Mouse (Mus musculus) brain, adult 2 months (tissue): ENCODE measurements at regions not wholly inside any gene's neighbourhood (a gene's known extent, or its start where the extent isn't known, plus 50 kb on each side); places are given as distances from the start of the nearest gene placed in this dataset.

Source experiments
- DNase-seq: peaks from one replicate; pipeline ENCODE4 v3.0.0; 2011; ENCODE audit warnings: low read depth, low spot score

DNA sequence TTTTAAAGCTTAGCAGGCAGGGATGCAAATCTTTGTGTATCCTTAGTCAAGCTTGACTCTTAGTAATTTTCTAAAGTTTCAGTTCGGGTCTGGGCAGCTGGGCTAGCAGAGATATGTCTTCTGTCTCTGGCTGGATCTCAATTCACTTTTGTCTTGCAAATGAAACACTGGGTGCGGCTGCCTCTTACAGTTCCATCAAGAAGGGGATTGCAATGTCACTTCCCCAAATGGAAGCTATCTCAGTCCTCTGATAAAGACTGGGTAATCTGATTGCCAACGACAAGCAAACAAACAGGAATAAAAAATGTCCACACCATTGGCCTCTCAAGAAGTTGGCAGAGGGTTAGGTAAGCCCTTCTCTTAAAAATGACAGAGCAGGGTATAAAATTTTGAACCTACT lies 314.1 kb upstream of the Fam19a5 start:
- no peak for DNase-seq

DNA sequence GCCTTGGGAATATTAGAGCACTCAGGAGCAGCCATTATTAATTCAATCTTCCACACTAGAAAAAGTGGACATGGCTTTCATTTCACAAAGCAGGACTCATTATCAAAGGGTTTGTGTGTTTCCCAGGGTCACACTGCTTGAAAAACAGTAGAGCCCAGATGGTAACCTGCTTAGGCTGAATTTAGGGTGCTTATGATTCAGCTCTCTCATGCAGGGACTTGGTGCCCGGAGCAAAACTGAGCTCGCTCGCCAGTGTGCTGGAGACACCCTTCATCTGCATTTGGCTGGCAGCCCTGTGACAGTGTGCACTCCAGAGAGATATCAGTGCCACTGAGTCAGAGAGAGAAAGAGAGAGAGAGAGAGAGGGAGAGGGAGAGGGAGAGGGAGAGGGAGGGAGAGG lies 308.0 kb upstream of the Fam19a5 start:
- DNase-seq: no peak

DNA sequence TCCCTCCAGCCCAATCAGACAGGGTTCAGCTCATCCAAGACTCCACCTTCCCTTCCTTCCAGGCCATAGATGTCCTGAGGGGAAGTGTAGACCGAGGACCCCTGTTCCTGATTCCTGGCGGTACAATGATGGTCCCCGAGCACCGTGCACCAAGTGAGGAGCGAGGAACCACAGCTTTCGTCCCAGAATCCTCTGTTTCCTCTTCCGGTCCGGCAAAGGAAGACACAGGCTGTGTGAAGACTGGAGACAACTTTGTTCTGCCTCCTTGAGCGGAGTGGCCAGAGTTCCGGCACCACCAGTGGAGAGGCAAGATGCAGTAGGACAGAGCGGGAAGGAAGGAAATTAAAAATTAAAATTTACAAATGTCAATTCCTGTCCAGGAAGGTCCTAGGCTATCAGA lies 305.0 kb upstream of the Fam19a5 start:
- no peak for DNase-seq

DNA sequence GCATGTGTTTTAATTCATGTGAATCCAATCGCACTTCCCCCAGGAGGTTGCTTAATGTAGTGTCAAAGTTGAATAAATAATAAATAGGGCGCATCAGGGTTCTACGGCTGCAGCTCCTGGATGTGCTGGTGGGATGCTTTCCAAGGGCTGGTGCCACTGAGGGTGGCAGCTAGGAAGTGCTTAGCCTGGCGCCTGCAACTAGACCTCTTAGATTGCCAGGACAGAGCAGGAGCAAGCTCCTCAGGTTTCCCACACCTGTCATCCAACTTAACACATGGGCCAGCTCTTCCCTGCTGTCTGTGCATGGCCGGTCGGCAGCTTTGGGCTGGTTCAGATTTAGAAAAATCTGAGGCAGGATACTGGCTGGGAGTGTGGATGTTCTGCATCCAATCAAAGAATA lies 282.6 kb upstream of the Fam19a5 start:
- DNase-seq: peak; percentile 61

DNA sequence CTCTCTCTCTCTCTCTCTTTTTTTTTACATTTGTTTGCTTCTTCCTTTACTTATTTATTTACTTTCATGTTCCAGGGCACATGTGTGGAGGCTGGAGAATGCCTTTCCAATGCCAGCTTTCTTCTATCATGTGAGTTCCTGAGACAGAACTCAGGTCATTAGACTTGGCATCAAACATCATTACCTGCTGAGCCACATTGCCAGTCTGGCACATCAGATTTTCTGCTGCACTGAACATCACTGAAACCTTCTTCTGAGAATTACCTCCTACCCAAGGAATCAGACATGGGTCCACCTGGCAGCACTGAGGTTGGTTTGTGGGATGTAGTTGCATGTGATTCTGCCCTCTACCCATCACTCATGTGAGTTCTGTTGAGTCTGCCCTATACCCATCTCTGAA lies 279.2 kb upstream of the Fam19a5 start:
- peak; percentile 37 for DNase-seq

DNA sequence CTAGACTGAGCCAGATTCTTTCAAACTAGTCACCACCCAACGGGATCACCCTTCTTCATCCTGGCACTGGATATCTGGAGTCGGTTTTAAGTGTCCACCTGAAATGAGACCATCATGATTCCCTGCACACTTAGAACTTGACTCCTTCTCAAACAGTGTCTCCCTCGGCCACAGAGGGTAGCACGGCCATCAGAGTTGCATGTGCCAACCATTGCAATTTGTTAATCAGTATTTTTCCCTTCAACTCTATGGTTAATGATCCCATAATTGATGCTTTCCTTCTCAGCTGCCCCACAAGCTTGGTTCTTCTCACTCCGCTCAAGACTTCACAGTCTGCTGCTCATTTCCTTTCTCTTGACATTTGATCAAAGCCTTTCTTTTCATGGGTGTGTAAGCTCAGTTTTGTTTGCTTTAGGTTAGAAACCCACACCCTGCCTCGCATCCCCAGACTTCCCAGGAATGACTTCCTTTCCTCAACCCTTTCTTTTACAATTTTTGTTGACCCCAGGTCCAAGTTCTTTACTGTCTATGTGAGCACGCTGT lies 253.0 kb upstream of the Fam19a5 start:
- DNase-seq: no peak

DNA sequence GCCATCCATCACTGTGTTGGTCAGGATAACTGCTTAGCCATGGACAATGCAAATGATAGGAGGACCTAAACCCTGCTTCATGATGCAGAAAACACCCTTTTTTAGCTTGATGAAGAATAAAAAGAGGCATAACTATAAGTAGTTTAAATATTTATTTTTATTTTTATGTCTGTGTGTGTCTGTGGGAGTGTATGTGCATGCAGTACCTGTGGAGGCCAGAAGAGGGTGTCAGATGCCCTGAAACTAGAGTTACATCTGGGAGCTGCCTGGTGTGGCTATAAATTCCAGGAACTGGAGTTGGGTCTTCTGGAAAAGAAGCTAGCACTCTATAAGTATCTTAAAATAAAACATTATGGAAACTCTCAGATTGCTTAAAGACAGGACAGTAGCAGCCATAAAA lies 224.2 kb upstream of the Fam19a5 start:
- no peak for DNase-seq

DNA sequence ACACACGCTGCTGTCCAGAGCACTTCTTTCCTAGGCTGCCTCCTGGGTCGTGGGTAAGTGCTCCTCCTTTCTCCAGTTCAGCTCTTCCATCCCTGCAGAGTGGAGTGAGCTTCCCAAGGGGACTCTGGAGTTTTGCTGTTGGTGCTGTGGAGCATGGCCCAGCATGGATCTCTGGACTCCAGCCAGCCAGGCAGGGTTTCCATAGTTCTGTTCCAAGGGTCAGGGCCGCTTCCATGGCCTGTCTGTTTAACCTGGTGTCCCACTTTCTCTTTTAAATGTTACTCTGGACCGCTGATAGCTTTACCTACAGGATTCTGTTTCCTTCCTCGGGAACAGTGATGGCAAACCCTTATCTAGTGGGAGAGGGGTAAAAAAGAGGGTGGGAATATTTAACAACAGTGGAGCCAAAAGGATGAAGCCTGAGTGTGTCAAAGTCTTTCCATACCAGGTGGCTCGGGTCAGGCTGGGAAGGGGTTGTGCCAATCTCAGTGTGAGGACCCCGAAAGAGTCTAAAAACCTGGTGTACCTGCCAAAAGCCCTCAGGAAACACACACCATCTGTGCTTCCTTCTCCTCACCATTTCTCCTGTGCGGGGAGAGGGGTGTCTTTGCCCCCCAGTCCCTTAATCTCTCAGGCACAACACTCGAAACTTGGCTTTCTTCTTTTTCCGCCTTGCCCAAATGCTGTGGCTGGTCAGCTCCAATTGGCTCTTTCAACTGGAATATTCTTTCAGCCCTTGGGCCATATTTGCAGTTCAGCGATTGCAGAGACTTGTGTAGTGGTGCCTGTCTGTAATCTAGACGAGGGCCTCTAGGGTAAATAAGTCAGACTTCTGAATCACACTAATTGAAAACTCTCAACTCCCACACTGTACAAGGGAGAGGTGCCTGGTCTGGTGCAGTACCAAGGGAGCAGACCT lies 222.8 kb upstream of the Fam19a5 start:
- DNase-seq: peak; percentile 10

DNA sequence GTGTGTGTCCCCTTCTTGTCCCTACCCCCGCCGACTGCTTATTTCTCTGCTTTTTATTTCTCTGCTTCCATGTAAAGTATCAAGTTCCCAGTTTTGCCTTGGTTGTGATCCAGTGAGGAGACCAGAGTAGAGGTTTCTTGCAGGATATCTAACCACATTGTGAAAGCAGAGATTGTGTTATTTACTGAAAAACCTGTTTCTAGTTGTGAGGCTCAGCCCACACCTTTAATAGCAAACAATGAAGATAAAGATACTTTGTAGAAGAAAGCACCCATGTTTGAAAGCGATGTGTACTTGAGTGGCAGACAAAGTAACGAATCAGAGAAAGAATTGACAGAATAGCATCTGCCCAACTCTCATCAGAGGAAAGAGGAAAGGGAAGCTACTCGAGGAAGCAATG lies 218.7 kb upstream of the Fam19a5 start:
- no peak for DNase-seq

DNA sequence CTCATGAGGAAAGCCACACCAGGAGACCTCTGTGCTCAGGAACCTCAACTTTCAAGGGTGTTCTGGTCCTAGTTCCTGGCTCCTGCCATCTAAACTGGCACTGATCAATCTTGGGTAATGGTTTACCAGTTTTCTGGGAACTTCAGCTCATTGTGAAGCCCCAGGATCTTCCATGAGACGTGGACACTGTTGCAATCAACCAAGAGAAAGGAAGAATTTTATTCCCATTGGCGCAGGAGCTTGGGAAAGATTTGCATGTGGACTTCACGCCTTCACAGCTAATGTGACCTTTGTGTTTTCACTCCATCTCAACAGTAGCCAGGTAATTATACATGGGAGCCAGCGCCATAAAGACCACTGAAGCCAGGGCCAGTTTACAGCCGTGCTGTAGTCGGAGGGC lies 217.8 kb upstream of the Fam19a5 start:
- DNase-seq: no peak

DNA sequence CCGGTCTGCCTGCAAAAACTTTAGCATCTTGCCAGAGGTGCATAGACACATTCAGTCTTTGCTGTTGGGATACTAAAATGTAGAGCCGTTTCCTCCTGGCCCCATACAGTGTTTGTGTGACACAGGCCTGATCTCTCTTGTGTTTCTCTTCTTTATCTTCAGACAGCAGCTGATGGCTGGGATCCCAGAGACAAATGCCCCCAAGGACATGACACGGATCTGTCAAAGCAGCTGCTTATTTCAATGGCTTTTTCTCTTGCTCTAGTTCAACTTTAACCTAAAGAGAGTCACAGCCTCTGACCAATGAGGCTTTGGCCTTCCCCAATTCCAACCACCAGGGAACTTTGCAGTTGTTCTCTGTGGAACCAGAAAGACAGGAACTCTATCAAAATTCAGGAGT lies 211.7 kb upstream of the Fam19a5 start:
- DNase-seq: no peak

DNA sequence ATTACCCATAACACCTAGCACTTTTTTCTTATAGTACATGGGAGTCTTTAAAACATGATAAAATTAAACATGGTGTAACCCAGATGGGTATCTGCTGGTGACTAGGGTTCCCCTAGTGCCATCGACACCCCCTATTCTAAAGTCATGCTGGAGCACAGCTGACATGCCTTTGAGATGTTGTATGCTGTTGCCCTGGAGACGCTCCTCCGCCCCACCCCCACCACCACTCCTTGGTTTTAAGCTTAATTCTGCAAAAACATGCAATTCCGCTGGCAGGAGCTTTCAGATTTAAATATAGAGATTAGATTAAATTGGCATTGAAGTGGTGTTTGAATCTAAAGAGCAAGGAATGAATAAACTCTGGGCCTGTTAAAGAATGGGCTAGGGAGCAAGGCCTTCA lies 210.6 kb upstream of the Fam19a5 start:
- peak; percentile 61 for DNase-seq

DNA sequence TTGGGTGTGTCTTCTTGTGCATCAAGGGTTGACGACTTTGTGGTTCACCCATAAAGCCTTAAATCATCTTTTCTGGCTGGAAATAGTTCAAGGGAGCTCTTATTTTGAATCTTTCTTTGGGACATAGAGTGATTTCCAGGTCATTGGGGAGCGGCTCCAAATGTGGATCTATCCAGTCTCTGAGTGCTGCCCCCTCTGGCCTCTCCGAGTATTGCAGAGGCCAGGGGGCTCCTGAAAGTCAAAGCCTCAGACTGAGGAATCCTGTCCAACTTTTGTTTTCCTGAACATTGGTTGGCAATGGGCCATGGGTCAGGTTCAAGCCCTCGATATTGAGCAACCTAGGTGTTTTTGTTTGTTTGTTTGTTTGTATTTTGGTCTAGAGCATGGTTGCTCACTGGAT lies 209.7 kb upstream of the Fam19a5 start:
- DNase-seq: no peak

DNA sequence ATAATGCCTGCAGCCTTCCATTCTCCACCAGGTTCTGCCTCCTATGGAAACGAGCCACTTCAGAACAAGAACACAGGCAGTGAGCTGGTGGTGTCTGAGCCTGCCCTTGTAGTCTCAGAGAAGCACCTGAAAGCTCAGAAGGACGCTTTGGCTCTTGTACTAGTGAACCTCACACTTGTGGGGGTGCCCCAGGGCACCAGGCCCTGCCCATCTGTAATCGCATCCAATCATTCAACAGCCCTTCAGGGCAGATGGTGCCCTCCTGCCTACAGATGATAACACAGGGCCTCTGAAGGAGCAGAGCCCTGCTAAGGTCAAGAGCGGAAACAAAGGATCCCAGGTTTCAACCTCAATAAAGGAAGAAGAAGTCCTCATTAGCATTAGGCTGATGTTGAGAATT lies 208.8 kb upstream of the Fam19a5 start:
- DNase-seq: no peak

DNA sequence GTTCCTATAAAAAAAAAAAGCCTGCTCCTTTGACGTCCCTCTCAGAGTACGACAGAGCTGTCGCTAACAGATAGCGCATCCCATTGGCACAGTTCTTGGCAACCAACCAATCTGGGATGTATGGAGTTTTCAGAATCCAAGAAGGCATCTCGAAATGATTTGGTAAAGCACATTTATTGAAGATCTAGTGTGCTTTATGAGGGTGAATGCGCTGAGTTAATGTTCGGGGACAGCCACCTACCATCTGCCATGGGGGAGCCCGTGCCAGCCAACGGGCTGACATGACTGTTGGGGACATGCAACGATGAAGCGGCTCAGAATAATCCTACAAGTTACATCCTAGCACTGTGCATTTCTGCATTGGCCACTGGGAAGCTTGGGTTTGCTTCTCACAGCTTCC lies 208.4 kb upstream of the Fam19a5 start:
- DNase-seq: peak; percentile 80

DNA sequence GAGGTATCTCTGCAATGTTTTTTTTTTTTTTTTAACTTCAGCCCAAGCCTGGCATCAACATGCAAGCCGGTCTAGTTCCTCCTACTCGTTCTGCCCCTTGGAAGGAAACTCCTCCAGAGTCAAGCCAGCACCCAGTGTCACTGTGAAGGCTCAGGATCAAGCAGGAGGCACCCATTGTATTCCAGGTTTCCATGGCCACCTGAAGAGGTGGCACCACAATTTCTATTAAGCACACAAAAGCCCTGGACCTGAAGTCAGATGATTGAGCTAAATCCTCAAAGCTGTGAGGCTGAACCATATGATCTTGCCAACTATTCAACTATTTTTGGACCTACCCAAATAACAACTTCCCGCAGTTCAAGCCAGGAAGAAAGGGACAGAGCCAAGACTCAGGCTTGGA lies 204.2 kb upstream of the Fam19a5 start:
- peak; percentile 48 for DNase-seq

DNA sequence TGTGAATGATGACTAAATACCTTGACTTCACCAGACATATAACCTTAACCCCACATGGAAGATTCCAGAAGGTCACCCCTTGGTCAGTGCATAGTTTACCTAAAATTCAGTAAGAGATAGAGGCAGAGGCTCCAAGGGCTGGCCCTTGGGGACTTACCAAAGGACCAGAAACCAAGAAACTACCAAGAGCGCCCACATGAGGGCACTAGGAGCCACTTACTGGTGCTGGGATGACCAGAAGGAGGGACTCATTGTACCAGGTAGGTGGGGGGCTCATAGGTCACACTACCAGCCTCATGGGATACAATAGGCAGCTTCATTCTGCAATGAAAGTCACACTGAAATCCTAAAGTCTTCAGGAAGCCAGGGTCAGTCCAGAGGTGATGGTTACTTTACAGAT lies 201.4 kb upstream of the Fam19a5 start:
- peak; percentile 43 for DNase-seq

DNA sequence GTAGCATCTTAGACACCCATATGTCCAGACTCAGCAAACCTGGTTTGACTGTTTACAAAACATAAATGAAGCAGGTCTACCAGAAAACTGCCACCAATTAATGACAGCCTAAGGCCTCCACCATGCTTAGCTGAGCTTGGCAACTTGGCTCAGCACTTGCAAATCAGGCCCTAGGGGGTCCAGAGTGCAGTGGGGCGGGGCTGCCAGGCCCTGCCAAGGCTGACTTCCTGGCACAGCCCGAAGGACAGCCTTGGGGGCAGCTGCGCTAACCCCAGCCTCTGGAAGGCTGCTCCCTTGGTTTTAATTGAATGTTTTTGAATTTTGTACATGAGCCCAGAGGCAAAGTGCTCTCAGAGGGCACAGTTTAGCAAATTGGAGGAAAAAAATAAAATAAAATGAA lies 198.3 kb upstream of the Fam19a5 start:
- DNase-seq: peak; percentile 56

DNA sequence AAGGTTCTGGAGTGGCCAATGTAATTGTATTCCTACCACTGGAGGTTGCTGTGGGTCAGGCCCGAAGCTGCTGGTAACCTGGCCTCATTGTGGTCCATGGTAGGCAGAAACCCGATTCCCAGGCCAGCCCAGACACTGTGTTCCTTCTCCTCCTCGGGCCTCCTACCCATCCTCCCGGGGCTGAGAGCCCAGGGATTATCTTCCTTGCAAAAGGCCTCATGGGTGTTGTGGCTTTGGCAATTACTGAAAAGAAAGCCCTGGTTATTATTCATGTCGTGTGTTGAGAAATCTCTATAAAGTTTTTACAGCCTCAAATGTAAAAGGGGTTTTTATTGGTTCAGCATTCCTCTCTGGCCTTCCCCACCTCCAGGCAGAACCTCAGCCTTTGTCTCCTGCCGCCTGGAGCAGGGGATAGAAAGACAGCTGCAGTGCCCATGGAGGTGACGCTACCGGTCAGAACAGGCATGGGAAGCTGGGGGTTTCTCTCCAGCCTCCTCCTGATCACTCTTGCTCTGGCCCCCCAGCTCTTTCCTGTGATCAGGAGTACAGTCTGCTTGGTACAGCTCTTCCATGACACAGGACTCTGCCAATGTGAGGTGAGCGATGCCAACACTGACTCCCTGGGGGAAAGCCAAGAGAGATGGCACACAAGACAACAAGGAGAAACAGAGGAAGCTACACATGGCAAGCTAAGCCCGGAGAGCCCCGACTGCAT lies 194.4 kb upstream of the Fam19a5 start:
- peak; percentile 68 for DNase-seq

DNA sequence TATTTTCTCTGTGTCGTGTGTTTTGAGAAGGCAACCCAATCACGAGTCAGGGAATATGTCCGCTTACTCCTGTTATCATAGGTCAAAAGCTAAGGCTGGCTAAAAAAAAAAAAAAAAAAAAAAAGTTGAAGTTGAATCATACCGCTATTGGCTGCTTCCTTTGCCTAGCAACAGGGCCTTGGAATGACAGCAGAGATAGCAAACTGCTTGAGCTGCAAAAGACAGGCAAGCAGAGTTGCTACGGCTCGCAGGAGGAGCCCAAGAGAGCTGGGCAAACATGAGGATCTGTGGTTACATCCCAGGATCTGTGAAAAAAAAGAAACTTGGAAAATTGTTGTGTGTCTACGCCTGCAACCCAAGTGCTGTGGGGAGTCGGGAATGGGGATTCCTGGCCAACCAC lies 191.3 kb upstream of the Fam19a5 start:
- peak; percentile 49 for DNase-seq

DNA sequence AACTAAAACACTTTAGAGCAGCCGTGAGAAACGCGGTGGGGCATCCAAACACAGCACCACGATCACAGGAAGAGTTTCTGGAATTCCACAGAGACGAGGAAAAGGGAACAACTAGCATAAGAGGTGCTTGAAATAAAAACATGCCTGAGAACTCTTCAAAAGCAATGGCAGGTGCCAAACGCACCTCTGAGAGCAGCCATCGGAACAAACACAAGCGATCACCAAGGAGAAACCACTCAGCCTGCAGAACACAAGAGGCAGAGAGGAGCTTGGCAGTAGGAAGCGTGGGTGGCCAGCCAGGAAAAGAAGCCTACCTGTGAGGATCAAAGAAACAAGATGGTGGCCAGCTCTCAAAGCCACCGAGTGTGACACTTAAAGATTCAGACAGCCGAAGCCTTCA lies 190.2 kb upstream of the Fam19a5 start:
- no peak for DNase-seq

DNA sequence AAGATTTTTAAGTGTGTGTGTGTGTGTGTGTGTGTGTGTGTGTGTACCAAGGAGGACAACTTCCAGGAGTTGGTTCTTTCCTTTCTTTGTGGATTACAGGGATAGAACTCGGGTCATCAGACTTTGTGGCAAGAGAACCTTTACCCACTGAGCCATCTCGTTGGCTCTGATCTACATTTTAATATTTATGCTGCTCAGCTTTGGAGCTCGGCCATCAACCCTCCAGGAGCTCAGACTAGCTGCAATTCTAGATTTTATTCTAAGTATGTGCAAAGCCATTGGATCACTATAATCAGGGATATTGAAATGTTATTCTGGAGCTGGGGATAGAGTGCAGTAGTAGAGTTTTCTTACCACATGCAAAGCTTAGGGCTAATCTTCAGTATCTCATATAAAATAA lies 183.6 kb upstream of the Fam19a5 start:
- DNase-seq: peak; percentile 10
